10 mouse cellular contexts compared by ENCODE assay signal in genomic region chr12:102284618-102285159, GRCm38 (mm10). TPM values are rescaled to one million over a fixed set of nuclear protein-coding genes. Genes with fewer than 3 reads are reported as not detected.
DNase-seq lines count a peak whose midpoint lies in the region; ATAC-seq and TF ChIP-seq lines count a peak whose summit lies in the region.
"Had no signal": no experiment of that assay in that cellular context is flagged by ENCODE, and none has a peak within 500 bp of the region (broad histone marks: within the 10 kb centered on the region; RNA-seq: fewer than 3 reads in every experiment).

No protein-coding gene starts in this region.

- H3K27ac ChIP-seq in kidney, embryonic 14.5 days (ENCODE audit: low read depth, low read length) = no peak overlapping the region
- H3K27ac ChIP-seq in embryonic fibroblast, embryonic 13.5 days (ENCODE audit: insufficient read depth, low read length) = peak overlapping the region; percentile 70
- no peak overlapping the region for H3K27ac ChIP-seq in limb, embryonic 10.5 days
- no peak overlapping the region for H3K27ac ChIP-seq in midbrain, postnatal 0 days (ENCODE audit: low read depth, low read length)

- no peaks in the 10 kb centered on the region for H3K36me3 ChIP-seq in kidney, embryonic 14.5 days (ENCODE audit: control insufficient read depth, insufficient read depth, low read length)
- no peaks in the 10 kb centered on the region for H3K36me3 ChIP-seq in limb, embryonic 10.5 days
- H3K36me3 ChIP-seq in midbrain, postnatal 0 days (ENCODE audit: insufficient read depth, low read length) = no peaks in the 10 kb centered on the region

- H3K9ac ChIP-seq in kidney, embryonic 14.5 days (ENCODE audit: low read depth, low read length) = 0 out of 2 replicates have a peak overlapping the region, but pooled peaks have one; percentile 8
- H3K9ac ChIP-seq in midbrain, postnatal 0 days (replicated peaks; ENCODE audit: low read length, poor library complexity, severe bottlenecking) = no peak overlapping the region

- peak overlapping the region; percentile 92 for H3K4me2 ChIP-seq in kidney, embryonic 14.5 days (replicated peaks; ENCODE audit: low read depth, low read length)
- H3K4me2 ChIP-seq in midbrain, postnatal 0 days (ENCODE audit: low read depth, low read length, poor library complexity, severe bottlenecking) = peak overlapping the region; percentile 99; the same call in 1 of the 2 replicates

- ATAC-seq in kidney, embryonic 14.5 days (ENCODE audit: low FRiP score, low TSS enrichment) = no peak
- no peak for ATAC-seq in midbrain, postnatal 0 days (ENCODE audit: low FRiP score)
- ATAC-seq in erythroblast, adult 5-6 weeks (replicated peaks; ENCODE audit: low FRiP score, poor library complexity, severe bottlenecking) = no peak
- ATAC-seq: inflammation-experienced regulatory T-cells, adult 6 months had no signal

- H3K9me3 ChIP-seq in kidney, embryonic 14.5 days (ENCODE audit: control insufficient read depth, low read length) = no peaks in the 10 kb centered on the region
- H3K9me3 ChIP-seq in limb, embryonic 10.5 days (replicated peaks) = no peaks in the 10 kb centered on the region; the same call in 1 of the 2 replicates
- H3K9me3 ChIP-seq in midbrain, postnatal 0 days (ENCODE audit: low read length) = no peaks in the 10 kb centered on the region

- no peaks in the 10 kb centered on the region for H3K27me3 ChIP-seq in kidney, embryonic 14.5 days (ENCODE audit: control insufficient read depth, insufficient read depth, low read length)
- peaks cover 36% of the 10 kb centered on the region for H3K27me3 ChIP-seq in limb, embryonic 10.5 days (ENCODE audit: low read depth, poor library complexity, severe bottlenecking)
- peaks cover 5% of the 10 kb centered on the region; the same call in 1 of the 2 replicates for H3K27me3 ChIP-seq in midbrain, postnatal 0 days (ENCODE audit: insufficient read depth, low read length)

- H3K4me3 ChIP-seq in kidney, embryonic 14.5 days (ENCODE audit: low read length) = peak overlapping the region; percentile 63
- H3K4me3 ChIP-seq in embryonic fibroblast, embryonic 13.5 days (ENCODE audit: insufficient read depth, low read length) = peak overlapping the region; percentile 13; the same call in 1 of the 2 replicates
- peak overlapping the region; percentile 73; the same call in 1 of the 2 replicates for H3K4me3 ChIP-seq in limb, embryonic 10.5 days
- no peak overlapping the region for H3K4me3 ChIP-seq in midbrain, postnatal 0 days (ENCODE audit: low read depth, low read length)

- no peak for DNase-seq in kidney, adult 11 months
- no peak for DNase-seq in limb, embryonic 10.5 days (ENCODE audit: low spot score)
- DNase-seq in midbrain, postnatal 0 days (ENCODE audit: low spot score) = no peak
- no peak for DNase-seq in layer of hippocampus, postnatal 10 days (ENCODE audit: low spot score in 2 of 2)
- no peak for DNase-seq in embryo, embryonic 10.5 days (ENCODE audit: low spot score)
- DNase-seq: spleen, adult 18-20 months had no signal

- no peak for TF ChIP-seq CTCF in embryonic fibroblast, embryonic 13.5 days (IDR thresholded peaks at IDR 0.05; ENCODE audit: borderline replicate concordance, insufficient read depth, low read length)
- no peak for TF ChIP-seq CTCF in midbrain, postnatal 0 days (IDR thresholded peaks at IDR 0.05)

- 45% methylated on average over 3 of the region's 3 CpGs for WGBS in kidney, embryonic 14.5 days
- WGBS in limb, embryonic 10.5 days = 46% methylated on average over 3 of the region's 3 CpGs
- 55% methylated on average over 3 of the region's 3 CpGs for WGBS in midbrain, postnatal 0 days

- H3K4me1 ChIP-seq in kidney, embryonic 14.5 days (ENCODE audit: control insufficient read depth, insufficient read depth, low read length) = peaks cover 30% of the 10 kb centered on the region
- peaks cover 12% of the 10 kb centered on the region; the same call in 1 of the 2 replicates for H3K4me1 ChIP-seq in embryonic fibroblast, embryonic 13.5 days (ENCODE audit: control insufficient read depth, insufficient read depth, low read length)
- peaks cover 16% of the 10 kb centered on the region for H3K4me1 ChIP-seq in limb, embryonic 10.5 days
- peaks cover 5% of the 10 kb centered on the region; the same call in 1 of the 2 replicates for H3K4me1 ChIP-seq in midbrain, postnatal 0 days (ENCODE audit: insufficient read depth, low read length)

- no peak for TF ChIP-seq POLR2A in embryonic fibroblast, embryonic 13.5 days (IDR thresholded peaks at IDR 0.05; ENCODE audit: low read depth, low read length)

RNA-seq across cellular contexts. Expression of gene Rin3, which starts 1.8 kb away (rescaled TPM):
- polyA plus RNA-seq in kidney, embryonic 14.5 days (2014; fragmentation: Nextera tagmentation; extraction: Ambion mirVana) = 6.7 and 9.2 TPM in 2 replicates
- polyA plus RNA-seq in embryonic fibroblast, embryonic 13.5 days (2011; ENCODE audit: insufficient read length, low read depth, missing spikeins) = 10.4 and 11.0 TPM in 2 replicates
- 4.2 and 4.7 TPM in 2 replicates for polyA plus RNA-seq in limb, embryonic 10.5 days (2016; fragmentation: Nextera tagmentation; extraction: Ambion mirVana)
- 3.7 and 5.9 TPM in 2 replicates for total RNA-seq in midbrain, postnatal 0 days (2014; rRNA removed)
- polyA plus RNA-seq in midbrain, postnatal 0 days (2015; fragmentation: Nextera tagmentation; extraction: Ambion mirVana) = 1.6 and 1.8 TPM in 2 replicates
- 1 to 10 TPM; 3.5 to 3.8 TPM for total RNA-seq in layer of hippocampus, postnatal 10 days (2021)
- 42.0 and 48.8 TPM in 2 replicates for total RNA-seq in erythroblast, adult 5-6 weeks (2015; ENCODE audit: low replicate concordance)
- total RNA-seq in erythroblast, adult 5-6 weeks (2017; ENCODE audit: low replicate concordance) = 30.0 and 33.7 TPM in 2 replicates
